Mouse (Mus musculus): ENCODE results near the gene Nos1. TPM values are rescaled to one million over a fixed set of nuclear protein-coding genes. Genes with fewer than 3 reads are reported as not detected.

Gene Nos1
- polyA plus RNA-seq, 1 experiment from 2014 or later, result 0.25 TPM

DNA sequence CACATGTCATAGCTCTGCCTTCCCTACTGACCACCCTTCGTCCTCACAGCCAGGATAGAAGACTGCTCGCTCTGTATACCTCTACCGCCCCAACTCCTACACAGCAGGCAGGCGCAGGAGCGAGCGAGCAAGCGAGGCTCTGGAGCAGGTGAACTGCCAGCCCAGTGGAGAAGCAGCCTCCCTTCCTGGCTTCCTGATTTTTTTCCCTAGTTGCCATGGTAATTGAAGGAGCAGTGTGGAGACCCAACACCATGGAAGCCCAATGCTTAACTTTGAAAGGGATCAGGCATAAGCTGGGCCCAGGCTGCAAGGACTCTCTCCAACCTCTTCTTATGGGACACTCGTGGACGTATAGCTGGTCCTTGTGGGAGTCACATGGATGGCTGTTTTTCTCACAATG is 59.4 kb downstream of the Nos1 start:
- Histone ChIP-seq H3K27ac (replicated peaks; ENCODE audit: low read depth, low read length) (no peak overlapping the region), H3K9ac (replicated peaks; ENCODE audit: low read length) (no peak overlapping the region), H3K4me2 (ENCODE audit: low read depth, low read length) (no peak overlapping the region), H3K4me3 (ENCODE audit: low read depth, low read length) (no peak overlapping the region), H3K27me3 (ENCODE audit: control insufficient read depth, insufficient read depth, low read length) (peaks cover 38% of the 10 kb centered on the region), H3K36me3 (replicated peaks; ENCODE audit: control insufficient read depth, insufficient read depth, low read depth, low read length) (no peaks in the 10 kb centered on the region), H3K4me1 (ENCODE audit: control insufficient read depth, insufficient read depth, low read length) (no peaks in the 10 kb centered on the region; the same call in 1 of the 2 replicates), H3K9me3 (replicated peaks; ENCODE audit: control insufficient read depth, low read length) (no peaks in the 10 kb centered on the region)
- DNase-seq (ENCODE audit: low spot score) (no peak), ATAC-seq (replicated peaks; ENCODE audit: insufficient number of reproducible peaks, low FRiP score, low TSS enrichment, low read depth) (0 out of 2 replicates have a peak, but pooled peaks have one; percentile 39)
- 30% methylated on average over 9 of the region's 9 CpGs for WGBS

GRCm38 (mm10) chr5:117840988-117841387 is 60.2 kb downstream of the Nos1 start:
- ATAC-seq (replicated peaks; ENCODE audit: insufficient number of reproducible peaks, low FRiP score, low TSS enrichment, low read depth), result no peak
- WGBS, result 31% methylated on average over 5 of the region's 5 CpGs
- no peak for DNase-seq (ENCODE audit: low spot score)
- no peak overlapping the region for H3K4me3 ChIP-seq (ENCODE audit: low read depth, low read length)
- no peak overlapping the region for H3K27ac ChIP-seq (replicated peaks; ENCODE audit: low read depth, low read length)
- H3K4me2 ChIP-seq (ENCODE audit: low read depth, low read length), result no peak overlapping the region
- peaks cover 38% of the 10 kb centered on the region for H3K27me3 ChIP-seq (ENCODE audit: control insufficient read depth, insufficient read depth, low read length)
- H3K36me3 ChIP-seq (replicated peaks; ENCODE audit: control insufficient read depth, insufficient read depth, low read depth, low read length), result no peaks in the 10 kb centered on the region
- H3K9me3 ChIP-seq (replicated peaks; ENCODE audit: control insufficient read depth, low read length), result no peaks in the 10 kb centered on the region
- H3K4me1 ChIP-seq (ENCODE audit: control insufficient read depth, insufficient read depth, low read length), result no peaks in the 10 kb centered on the region; the same call in 1 of the 2 replicates
- no peak overlapping the region for H3K9ac ChIP-seq (replicated peaks; ENCODE audit: low read length)

- Histone ChIP-seq H3K4me1 (ENCODE audit: control insufficient read depth, insufficient read depth, low read length) (no peaks in the 10 kb centered on the region; the same call in 1 of the 2 replicates), H3K9me3 (replicated peaks; ENCODE audit: control insufficient read depth, low read length) (no peaks in the 10 kb centered on the region), H3K4me3 (ENCODE audit: low read depth, low read length) (no peak overlapping the region; the same call in 1 of the 2 replicates), H3K9ac (replicated peaks; ENCODE audit: low read length) (no peak overlapping the region), H3K27me3 (ENCODE audit: control insufficient read depth, insufficient read depth, low read length) (peaks cover 38% of the 10 kb centered on the region), H3K4me2 (ENCODE audit: low read depth, low read length) (peak overlapping the region; percentile 30), H3K27ac (replicated peaks; ENCODE audit: low read depth, low read length) (no peak overlapping the region), H3K36me3 (replicated peaks; ENCODE audit: control insufficient read depth, insufficient read depth, low read depth, low read length) (no peaks in the 10 kb centered on the region)
- ATAC-seq (replicated peaks; ENCODE audit: insufficient number of reproducible peaks, low FRiP score, low TSS enrichment, low read depth), result 0 out of 2 replicates have a peak, but pooled peaks have one; percentile 35
- WGBS, result under 1% methylated on average over 40 of the region's 44 CpGs
- peak; percentile 12 for DNase-seq (ENCODE audit: low spot score)
Observed at GRCm38 (mm10) chr5:117841651-117842347, 61.0 kb downstream of the Nos1 start.

DNA sequence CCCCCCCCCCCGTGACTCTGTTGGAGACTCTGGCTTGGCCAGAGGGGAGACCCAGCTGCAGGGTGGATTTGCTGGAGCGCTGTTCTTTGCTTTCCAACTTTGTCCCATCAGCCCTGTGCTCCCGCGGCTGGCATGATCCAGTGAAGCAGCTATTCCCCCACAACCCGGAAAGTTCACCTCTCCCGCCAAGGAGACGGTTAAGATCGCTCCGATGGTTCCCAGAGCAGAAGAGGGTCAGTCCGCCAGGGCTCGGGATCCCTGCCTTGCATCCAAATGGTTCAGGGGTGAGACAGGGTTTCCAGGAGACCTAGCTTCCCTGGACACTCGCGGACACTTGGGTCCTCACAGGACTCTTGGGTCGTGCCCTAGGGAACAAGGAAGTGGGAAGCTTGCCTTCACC is 61.9 kb downstream of the Nos1 start:
- no peak for ATAC-seq (replicated peaks; ENCODE audit: insufficient number of reproducible peaks, low FRiP score, low TSS enrichment, low read depth)
- no peak overlapping the region for H3K4me2 ChIP-seq (ENCODE audit: low read depth, low read length)
- no peaks in the 10 kb centered on the region for H3K9me3 ChIP-seq (replicated peaks; ENCODE audit: control insufficient read depth, low read length)
- H3K27ac ChIP-seq (replicated peaks; ENCODE audit: low read depth, low read length), result no peak overlapping the region
- DNase-seq (ENCODE audit: low spot score), result no peak
- H3K27me3 ChIP-seq (ENCODE audit: control insufficient read depth, insufficient read depth, low read length), result peaks cover 38% of the 10 kb centered on the region
- 1% methylated on average over 14 of the region's 14 CpGs for WGBS
- H3K4me3 ChIP-seq (ENCODE audit: low read depth, low read length), result no peak overlapping the region
- H3K9ac ChIP-seq (replicated peaks; ENCODE audit: low read length), result no peak overlapping the region
- no peaks in the 10 kb centered on the region; the same call in 1 of the 2 replicates for H3K4me1 ChIP-seq (ENCODE audit: control insufficient read depth, insufficient read depth, low read length)
- no peaks in the 10 kb centered on the region for H3K36me3 ChIP-seq (replicated peaks; ENCODE audit: control insufficient read depth, insufficient read depth, low read depth, low read length)

- DNase-seq (ENCODE audit: low spot score) (peak; percentile 81), ATAC-seq (replicated peaks; ENCODE audit: insufficient number of reproducible peaks, low FRiP score, low TSS enrichment, low read depth) (no peak)
- 10% methylated on average over 1 of the region's 1 CpGs for WGBS
- no peak overlapping the region for H3K9ac ChIP-seq (replicated peaks; ENCODE audit: low read length)
- H3K27me3 ChIP-seq (ENCODE audit: control insufficient read depth, insufficient read depth, low read length), result peaks cover 35% of the 10 kb centered on the region
- no peaks in the 10 kb centered on the region; the same call in 1 of the 2 replicates for H3K4me1 ChIP-seq (ENCODE audit: control insufficient read depth, insufficient read depth, low read length)
- H3K4me2 ChIP-seq (ENCODE audit: low read depth, low read length), result no peak overlapping the region
- H3K9me3 ChIP-seq (replicated peaks; ENCODE audit: control insufficient read depth, low read length), result no peaks in the 10 kb centered on the region
- no peak overlapping the region for H3K27ac ChIP-seq (replicated peaks; ENCODE audit: low read depth, low read length)
- H3K36me3 ChIP-seq (replicated peaks; ENCODE audit: control insufficient read depth, insufficient read depth, low read depth, low read length), result no peaks in the 10 kb centered on the region
- H3K4me3 ChIP-seq (ENCODE audit: low read depth, low read length), result no peak overlapping the region
Observed at GRCm38 (mm10) chr5:117844611-117845010, 63.8 kb downstream of the Nos1 start.

DNA sequence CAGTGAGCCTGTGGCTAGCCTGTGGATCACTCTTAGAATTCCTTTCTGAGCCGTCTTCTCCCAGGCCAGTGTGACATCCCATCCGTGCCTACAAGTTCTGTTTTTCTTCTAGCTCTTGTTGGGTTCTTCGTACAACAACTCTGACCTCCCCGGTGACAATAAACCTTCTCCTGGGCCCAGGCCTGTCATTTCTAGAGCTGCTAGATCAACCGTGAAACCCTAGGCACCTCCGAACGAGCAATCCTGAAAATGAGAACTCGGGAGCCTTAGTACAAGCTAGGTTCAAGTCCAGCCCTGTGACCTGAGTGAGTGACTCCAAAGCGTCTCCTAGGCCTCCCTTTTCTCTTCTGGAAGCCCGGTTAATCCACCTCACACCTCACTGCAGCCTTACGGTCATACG is 69.6 kb downstream of the Nos1 start:
- Histone ChIP-seq H3K27me3 (ENCODE audit: control insufficient read depth, insufficient read depth, low read length) (no peaks in the 10 kb centered on the region), H3K4me3 (ENCODE audit: low read depth, low read length) (no peak overlapping the region), H3K27ac (replicated peaks; ENCODE audit: low read depth, low read length) (no peak overlapping the region), H3K36me3 (replicated peaks; ENCODE audit: control insufficient read depth, insufficient read depth, low read depth, low read length) (no peaks in the 10 kb centered on the region), H3K4me2 (ENCODE audit: low read depth, low read length) (no peak overlapping the region), H3K9ac (replicated peaks; ENCODE audit: low read length) (no peak overlapping the region), H3K4me1 (ENCODE audit: control insufficient read depth, insufficient read depth, low read length) (no peaks in the 10 kb centered on the region), H3K9me3 (replicated peaks; ENCODE audit: control insufficient read depth, low read length) (no peaks in the 10 kb centered on the region)
- 78% methylated on average over 12 of the region's 12 CpGs for WGBS
- DNase-seq (ENCODE audit: low spot score) (no peak), ATAC-seq (replicated peaks; ENCODE audit: insufficient number of reproducible peaks, low FRiP score, low TSS enrichment, low read depth) (no peak)

GRCm38 (mm10) chr5:117853741-117854140 is 72.9 kb downstream of the Nos1 start:
- H3K9me3 ChIP-seq (replicated peaks; ENCODE audit: control insufficient read depth, low read length), result no peaks in the 10 kb centered on the region

GRCm38 (mm10) chr5:117864588-117865300 is 83.9 kb downstream of the Nos1 start:
- H3K4me2 ChIP-seq (ENCODE audit: low read depth, low read length), result no peak overlapping the region
- no peak overlapping the region for H3K4me3 ChIP-seq (ENCODE audit: low read depth, low read length)
- ATAC-seq (replicated peaks; ENCODE audit: insufficient number of reproducible peaks, low FRiP score, low TSS enrichment, low read depth), result peak; percentile 79; the same call in 1 of the 2 replicates
- no peaks in the 10 kb centered on the region for H3K27me3 ChIP-seq (ENCODE audit: control insufficient read depth, insufficient read depth, low read length)
- 11% methylated on average over 13 of the region's 13 CpGs for WGBS
- peaks cover 5% of the 10 kb centered on the region; the same call in 1 of the 2 replicates for H3K4me1 ChIP-seq (ENCODE audit: control insufficient read depth, insufficient read depth, low read length)
- DNase-seq (ENCODE audit: low spot score), result peak; percentile 27
- H3K27ac ChIP-seq (replicated peaks; ENCODE audit: low read depth, low read length), result no peak overlapping the region
- H3K9me3 ChIP-seq (replicated peaks; ENCODE audit: control insufficient read depth, low read length), result no peaks in the 10 kb centered on the region
- H3K36me3 ChIP-seq (replicated peaks; ENCODE audit: control insufficient read depth, insufficient read depth, low read depth, low read length), result no peaks in the 10 kb centered on the region
- H3K9ac ChIP-seq (replicated peaks; ENCODE audit: low read length), result no peak overlapping the region

More at GRCm38 (mm10) chr5:117853741-117854140, 72.9 kb downstream of the Nos1 start:
- no peaks in the 10 kb centered on the region for H3K27me3 ChIP-seq (ENCODE audit: control insufficient read depth, insufficient read depth, low read length)
- H3K9ac ChIP-seq (replicated peaks; ENCODE audit: low read length), result no peak overlapping the region
- H3K4me1 ChIP-seq (ENCODE audit: control insufficient read depth, insufficient read depth, low read length), result no peaks in the 10 kb centered on the region
- H3K4me3 ChIP-seq (ENCODE audit: low read depth, low read length), result no peak overlapping the region
- no peak for ATAC-seq (replicated peaks; ENCODE audit: insufficient number of reproducible peaks, low FRiP score, low TSS enrichment, low read depth)
- H3K27ac ChIP-seq (replicated peaks; ENCODE audit: low read depth, low read length), result no peak overlapping the region
- no peak for DNase-seq (ENCODE audit: low spot score)
- H3K36me3 ChIP-seq (replicated peaks; ENCODE audit: control insufficient read depth, insufficient read depth, low read depth, low read length), result no peaks in the 10 kb centered on the region
- 76% methylated on average over 10 of the region's 10 CpGs for WGBS
- no peak overlapping the region for H3K4me2 ChIP-seq (ENCODE audit: low read depth, low read length)
